Mouse (Mus musculus): ENCODE data around the gene Nlrp4c. TPM values are rescaled to one million over a fixed set of nuclear protein-coding genes. Genes with fewer than 3 reads are reported as not detected.
A peak's percentile ranks its signal among the peaks of the same experiment; 100 is the strongest.
"Not testable (repeated sequence)": the region's sequence is repeated elsewhere in the genome, so short reads cannot be mapped to it uniquely, and the experiment has no call there.

The Nlrp4c gene
- not detected in 2 replicates for polyA plus RNA-seq (2016; fragmentation: Nextera tagmentation; extraction: Ambion mirVana)

- Histone ChIP-seq H3K4me1 (no peaks in the 10 kb centered on the region), H3K27me3 (ENCODE audit: low read depth, poor library complexity, severe bottlenecking) (no peaks in the 10 kb centered on the region), H3K36me3 (no peaks in the 10 kb centered on the region), H3K4me3 (no peak within 1 kb of the TSS), H3K9me3 (replicated peaks) (peaks cover 2% of the 10 kb centered on the region; the same call in 1 of the 2 replicates), H3K27ac (no peak within 1 kb of the TSS)
- 87% methylated on average over 11 of the region's 11 CpGs for WGBS
- DNase-seq (ENCODE audit: low spot score), result no peak
These were observed at the start of gene Nlrp4c for GRCm38 (mm10) chr7:6044861-6045260. Gene Nlrp4c, plus strand, starts transcription at chr7:6045161.

- DNase-seq (ENCODE audit: low spot score), result no peak
- Histone ChIP-seq H3K4me1 (no peaks in the 10 kb centered on the region), H3K36me3 (no peaks in the 10 kb centered on the region), H3K4me3 (no peak within 1 kb of the TSS), H3K9me3 (replicated peaks) (peaks cover 9% of the 10 kb centered on the region; the same call in 1 of the 2 replicates), H3K27ac (no peak within 1 kb of the TSS), H3K27me3 (ENCODE audit: low read depth, poor library complexity, severe bottlenecking) (no peaks in the 10 kb centered on the region)
- WGBS, result 98% methylated on average over 1 of the region's 1 CpGs
These were observed 34.1 kb upstream of the Nlrp4c start, which contains the start of gene Vmn1r65 for GRCm38 (mm10) chr7:6010910-6011309. Gene Vmn1r65, minus strand, starts transcription at chr7:6011010.

GRCm38 (mm10) chr7:6119501-6119900 is 74.5 kb downstream of the Nlrp4c start:
- Histone ChIP-seq H3K4me3 (no peak overlapping the region), H3K9me3 (replicated peaks) (no peaks in the 10 kb centered on the region), H3K36me3 (no peaks in the 10 kb centered on the region), H3K4me1 (no peaks in the 10 kb centered on the region), H3K27me3 (ENCODE audit: low read depth, poor library complexity, severe bottlenecking) (no peaks in the 10 kb centered on the region), H3K27ac (no peak overlapping the region)
- no peak for DNase-seq (ENCODE audit: low spot score)
- 72% methylated on average over 3 of the region's 3 CpGs for WGBS

- H3K27ac ChIP-seq; H3K27me3 ChIP-seq (ENCODE audit: low read depth, poor library complexity, severe bottlenecking); H3K36me3 ChIP-seq; H3K4me1 ChIP-seq; H3K4me3 ChIP-seq; H3K9me3 ChIP-seq (replicated peaks); DNase-seq (ENCODE audit: low spot score): not testable (repeated sequence)
- 76% methylated on average over 2 of the region's 2 CpGs for whole genome bisulfite sequencing
These were observed 75.1 kb downstream of the Nlrp4c start for GRCm38 (mm10) chr7:6120104-6120503.

- H3K36me3 ChIP-seq; H3K4me3 ChIP-seq; H3K9me3 ChIP-seq (replicated peaks); H3K27me3 ChIP-seq (ENCODE audit: low read depth, poor library complexity, severe bottlenecking); H3K4me1 ChIP-seq; DNase-seq (ENCODE audit: low spot score); H3K27ac ChIP-seq: not testable (repeated sequence)
- 70% methylated on average over 1 of the region's 1 CpGs for WGBS
These were observed 76.2 kb downstream of the Nlrp4c start for GRCm38 (mm10) chr7:6121128-6121527.

- no peaks in the 10 kb centered on the region for H3K9me3 ChIP-seq (replicated peaks)
- no peaks in the 10 kb centered on the region for H3K27me3 ChIP-seq (ENCODE audit: low read depth, poor library complexity, severe bottlenecking)
- peaks cover 8% of the 10 kb centered on the region for H3K36me3 ChIP-seq
- H3K4me1 ChIP-seq, result no peaks in the 10 kb centered on the region
- H3K27ac ChIP-seq, result no peak overlapping the region
- WGBS, result 39% methylated on average over 7 of the region's 7 CpGs
- no peak overlapping the region for H3K4me3 ChIP-seq
- DNase-seq (ENCODE audit: low spot score), result peak; percentile 63
These were observed 81.9 kb downstream of the Nlrp4c start for GRCm38 (mm10) chr7:6126690-6127448.

- 47% methylated on average over 4 of the region's 4 CpGs for WGBS
- Histone ChIP-seq H3K27me3 (ENCODE audit: low read depth, poor library complexity, severe bottlenecking) (no peaks in the 10 kb centered on the region), H3K9me3 (replicated peaks) (peaks cover 10% of the 10 kb centered on the region; the same call in 1 of the 2 replicates), H3K4me3 (no peak overlapping the region), H3K36me3 (peaks cover 43% of the 10 kb centered on the region), H3K4me1 (no peaks in the 10 kb centered on the region), H3K27ac (no peak overlapping the region)
- peak; percentile 40 for DNase-seq (ENCODE audit: low spot score)
These were observed 85.4 kb downstream of the Nlrp4c start for GRCm38 (mm10) chr7:6130346-6130745.

- no peak for DNase-seq (ENCODE audit: low spot score)
- no peaks in the 10 kb centered on the region for H3K27me3 ChIP-seq (ENCODE audit: low read depth, poor library complexity, severe bottlenecking)
These were observed 87.7 kb downstream of the Nlrp4c start for GRCm38 (mm10) chr7:6132646-6133045.

GRCm38 (mm10) chr7:6136497-6136896 is 91.5 kb downstream of the Nlrp4c start:
- H3K4me3 ChIP-seq, result no peak overlapping the region
- DNase-seq (ENCODE audit: low spot score), result no peak
- H3K27me3 ChIP-seq (ENCODE audit: low read depth, poor library complexity, severe bottlenecking), result no peaks in the 10 kb centered on the region
- H3K9me3 ChIP-seq (replicated peaks), result peaks cover 10% of the 10 kb centered on the region; the same call in 1 of the 2 replicates
- H3K4me1 ChIP-seq, result no peaks in the 10 kb centered on the region
- no peak overlapping the region for H3K27ac ChIP-seq
- H3K36me3 ChIP-seq, result peaks cover 90% of the 10 kb centered on the region

More at GRCm38 (mm10) chr7:6132646-6133045, 87.7 kb downstream of the Nlrp4c start:
- no peak overlapping the region for H3K4me3 ChIP-seq
- WGBS, result 75% methylated on average over 30 of the region's 30 CpGs
- peaks cover 63% of the 10 kb centered on the region for H3K36me3 ChIP-seq
- H3K4me1 ChIP-seq, result no peaks in the 10 kb centered on the region
- no peak overlapping the region for H3K27ac ChIP-seq
- H3K9me3 ChIP-seq (replicated peaks), result peaks cover 10% of the 10 kb centered on the region; the same call in 1 of the 2 replicates

GRCm38 (mm10) chr7:6139295-6139694 is 94.3 kb downstream of the Nlrp4c start:
- Histone ChIP-seq H3K4me1 (no peaks in the 10 kb centered on the region), H3K9me3 (replicated peaks) (no peaks in the 10 kb centered on the region), H3K4me3 (no peak overlapping the region), H3K36me3 (peaks cover 74% of the 10 kb centered on the region), H3K27ac (no peak overlapping the region), H3K27me3 (ENCODE audit: low read depth, poor library complexity, severe bottlenecking) (no peaks in the 10 kb centered on the region)
- no peak for DNase-seq (ENCODE audit: low spot score)
- WGBS, result 80% methylated on average over 3 of the region's 3 CpGs

- DNase-seq (ENCODE audit: low spot score), result no peak
- H3K4me1 ChIP-seq, result peaks cover 4% of the 10 kb centered on the region; the same call in 1 of the 2 replicates
- no peaks in the 10 kb centered on the region for H3K27me3 ChIP-seq (ENCODE audit: low read depth, poor library complexity, severe bottlenecking)
- H3K9me3 ChIP-seq (replicated peaks), result no peaks in the 10 kb centered on the region
- H3K4me3 ChIP-seq, result no peak overlapping the region
- no peak overlapping the region for H3K27ac ChIP-seq
- WGBS, result 96% methylated on average over 2 of the region's 2 CpGs
- H3K36me3 ChIP-seq, result peaks cover 38% of the 10 kb centered on the region
These were observed 99.1 kb downstream of the Nlrp4c start for GRCm38 (mm10) chr7:6143991-6144531.

- no peaks in the 10 kb centered on the region for H3K27me3 ChIP-seq (ENCODE audit: low read depth, poor library complexity, severe bottlenecking)
- 92% methylated on average over 8 of the region's 8 CpGs for WGBS
- no peaks in the 10 kb centered on the region for H3K9me3 ChIP-seq (replicated peaks)
- DNase-seq (ENCODE audit: low spot score), result no peak
- no peak overlapping the region for H3K4me3 ChIP-seq
- peaks cover 23% of the 10 kb centered on the region for H3K36me3 ChIP-seq
- no peak overlapping the region for H3K27ac ChIP-seq
- peaks cover 4% of the 10 kb centered on the region; the same call in 1 of the 2 replicates for H3K4me1 ChIP-seq
These were observed 100.6 kb downstream of the Nlrp4c start for GRCm38 (mm10) chr7:6145423-6146188.

Measured in limb, embryonic 10.5 days (tissue).